Mouse (Mus musculus) liver, adult 2 months (tissue): ENCODE results near the gene Gast.

ENCODE experiments used
- CTCF ChIP-seq: fragments of 200-500 bp; IDR thresholded peaks from 2 replicates; pipeline ENCODE4 v1.5.1; 2011; ENCODE audit warnings: low read depth, low read length, control low read depth
- POLR2A ChIP-seq: fragments of 200-500 bp; IDR thresholded peaks from 2 replicates; pipeline ENCODE4 v1.6.1; 2011; ENCODE audit warnings: low read length, control low read depth; ENCODE audit not compliant: insufficient read depth; ENCODE audit errors: extremely low read depth

DNA sequence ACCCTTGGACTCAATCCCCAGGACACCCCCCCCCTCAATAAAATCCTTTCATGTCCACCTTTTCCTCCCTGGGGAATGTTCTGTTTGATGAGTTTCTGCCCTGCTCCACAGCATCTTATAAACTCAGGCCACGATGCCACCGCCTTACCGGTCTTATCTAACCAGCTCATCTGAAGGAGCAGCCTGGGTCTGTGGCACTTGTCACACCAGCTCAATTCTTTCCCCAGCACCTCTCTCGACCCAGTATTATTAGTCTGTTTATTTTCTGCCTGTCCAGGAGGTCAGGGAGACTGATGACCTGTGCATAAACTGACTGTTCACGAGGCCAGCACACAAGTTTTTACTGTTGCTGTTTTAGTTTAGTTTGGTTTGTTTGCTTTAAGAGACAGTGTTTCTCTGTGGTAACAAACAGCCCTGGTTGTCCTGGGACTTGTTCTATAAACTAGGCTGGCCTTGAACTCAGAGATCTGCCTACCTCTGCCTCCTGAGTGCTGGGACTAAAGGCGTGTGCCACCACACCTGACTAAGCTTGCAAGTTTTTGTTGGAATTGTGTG, 16.3 kb upstream of the Gast start:
- no peak for TF ChIP-seq CTCF
- TF ChIP-seq POLR2A, result no peak
